23 mouse cellular contexts compared by ENCODE assay signal in genomic region chr15:97807867-97808266, GRCm38 (mm10). TPM values are rescaled to one million over a fixed set of nuclear protein-coding genes. Genes with fewer than 3 reads are reported as not detected.
DNase-seq lines count a peak whose midpoint lies in the region; ATAC-seq and TF ChIP-seq lines count a peak whose summit lies in the region.
"Had no signal": no experiment of that assay in that cellular context is flagged by ENCODE, and none has a peak within 500 bp of the region (broad histone marks: within the 10 kb centered on the region; RNA-seq: fewer than 3 reads in every experiment).

No protein-coding gene starts in this region.

- H3K4me1 ChIP-seq in heart, embryonic 12.5 days (replicated peaks): peaks cover 10% of the 10 kb centered on the region
- peaks cover 26% of the 10 kb centered on the region for H3K4me1 ChIP-seq in heart, embryonic 10.5 days
- H3K4me1 ChIP-seq in ES-Bruce4 (ENCODE audit: control insufficient read depth, insufficient read depth, low read length): no peaks in the 10 kb centered on the region
- H3K4me1 ChIP-seq in embryonic facial prominence, embryonic 10.5 days: peaks cover 25% of the 10 kb centered on the region
- H3K4me1 ChIP-seq in forebrain, embryonic 14.5 days (ENCODE audit: control insufficient read depth, insufficient read depth, low read length): peaks cover 11% of the 10 kb centered on the region

- H3K27ac ChIP-seq in heart, embryonic 12.5 days (ENCODE audit: poor library complexity, severe bottlenecking): no peak overlapping the region
- no peak overlapping the region for H3K27ac ChIP-seq in heart, embryonic 10.5 days
- H3K27ac ChIP-seq in ES-Bruce4 (ENCODE audit: insufficient read depth, low read length): no peak overlapping the region
- H3K27ac ChIP-seq in embryonic facial prominence, embryonic 10.5 days (replicated peaks): peak overlapping the region; percentile 35; the same call in 1 of the 2 replicates
- H3K27ac ChIP-seq in forebrain, embryonic 14.5 days (ENCODE audit: low read depth, low read length): no peak overlapping the region
- H3K27ac ChIP-seq: embryonic facial prominence, embryonic 13.5 days; embryonic facial prominence, embryonic 15.5 days; forebrain, embryonic 10.5 days; forebrain, embryonic 12.5 days; forebrain, embryonic 15.5 days had no signal

- 68% methylated on average over 12 of the region's 12 CpGs for WGBS in heart, embryonic 12.5 days
- WGBS in heart, embryonic 10.5 days: 69% methylated on average over 12 of the region's 12 CpGs
- WGBS in embryonic facial prominence, embryonic 10.5 days: 70% methylated on average over 12 of the region's 12 CpGs
- WGBS in forebrain, embryonic 14.5 days: 77% methylated on average over 12 of the region's 12 CpGs

- H3K4me2 ChIP-seq in heart, embryonic 12.5 days: no peak overlapping the region
- H3K4me2 ChIP-seq in forebrain, embryonic 14.5 days (ENCODE audit: low read length): no peak overlapping the region
- H3K4me2 ChIP-seq: embryonic facial prominence, embryonic 13.5 days; embryonic facial prominence, embryonic 15.5 days; forebrain, embryonic 12.5 days; forebrain, embryonic 15.5 days had no signal

- DNase-seq in heart, embryonic 10.5 days (ENCODE audit: low spot score): no peak
- no peak for DNase-seq in embryonic facial prominence, embryonic 10.5 days (ENCODE audit: low spot score)
- no peak for DNase-seq in forebrain, embryonic 14.5 days (ENCODE audit: low spot score)
- DNase-seq: adrenal gland, adult 8-10 months; adrenal gland, postnatal 14 days; cerebellum, adult 11-12 months; cerebellum, adult 2 months; cerebellum, adult 9-10 months; cerebellum, postnatal 10 days; cerebellum, postnatal 25 days; forebrain, postnatal 0 days had no signal

- H3K27me3 ChIP-seq in heart, embryonic 12.5 days (replicated peaks): no peaks in the 10 kb centered on the region
- H3K27me3 ChIP-seq in heart, embryonic 10.5 days (ENCODE audit: insufficient read depth, poor library complexity, severe bottlenecking): peaks cover 11% of the 10 kb centered on the region; the same call in 1 of the 2 replicates
- H3K27me3 ChIP-seq in ES-Bruce4 (ENCODE audit: control insufficient read depth, insufficient read depth, low read length, poor library complexity, severe bottlenecking): no peaks in the 10 kb centered on the region
- H3K27me3 ChIP-seq in embryonic facial prominence, embryonic 10.5 days (replicated peaks; ENCODE audit: low read depth, poor library complexity, severe bottlenecking): no peaks in the 10 kb centered on the region
- no peaks in the 10 kb centered on the region for H3K27me3 ChIP-seq in forebrain, embryonic 14.5 days (replicated peaks; ENCODE audit: control insufficient read depth, insufficient read depth, low read length)
- H3K27me3 ChIP-seq: embryonic facial prominence, embryonic 13.5 days; embryonic facial prominence, embryonic 15.5 days; forebrain, embryonic 12.5 days; forebrain, embryonic 15.5 days; Patski had no signal

- no peak overlapping the region for H3K4me3 ChIP-seq in heart, embryonic 12.5 days
- H3K4me3 ChIP-seq in heart, embryonic 10.5 days: no peak overlapping the region
- H3K4me3 ChIP-seq in ES-Bruce4 (ENCODE audit: low read depth, low read length): peak overlapping the region; percentile 26; the same call in 1 of the 2 replicates
- no peak overlapping the region for H3K4me3 ChIP-seq in embryonic facial prominence, embryonic 10.5 days
- no peak overlapping the region for H3K4me3 ChIP-seq in forebrain, embryonic 14.5 days (ENCODE audit: low read depth, low read length)
- H3K4me3 ChIP-seq: embryonic facial prominence, embryonic 13.5 days; embryonic facial prominence, embryonic 15.5 days; erythroblast, embryonic 14.5 days; forebrain, embryonic 10.5 days; forebrain, embryonic 12.5 days; forebrain, embryonic 15.5 days had no signal

- no peaks in the 10 kb centered on the region for H3K9me3 ChIP-seq in heart, embryonic 12.5 days (replicated peaks)
- H3K9me3 ChIP-seq in heart, embryonic 10.5 days: no peaks in the 10 kb centered on the region
- no peaks in the 10 kb centered on the region for H3K9me3 ChIP-seq in ES-Bruce4 (replicated peaks; ENCODE audit: control insufficient read depth, insufficient read depth, low read length, poor library complexity, severe bottlenecking)
- H3K9me3 ChIP-seq in embryonic facial prominence, embryonic 10.5 days: no peaks in the 10 kb centered on the region
- no peaks in the 10 kb centered on the region for H3K9me3 ChIP-seq in forebrain, embryonic 14.5 days (replicated peaks; ENCODE audit: control insufficient read depth, low read length)
- H3K9me3 ChIP-seq: embryonic facial prominence, embryonic 13.5 days; embryonic facial prominence, embryonic 15.5 days; forebrain, embryonic 10.5 days; forebrain, embryonic 12.5 days; forebrain, embryonic 15.5 days; G1E had no signal

- H3K9ac ChIP-seq in heart, embryonic 12.5 days: peak overlapping the region; percentile 3; the same call in 1 of the 2 replicates
- H3K9ac ChIP-seq in ES-Bruce4 (ENCODE audit: low read depth, poor library complexity, severe bottlenecking): no peak overlapping the region
- H3K9ac ChIP-seq in forebrain, embryonic 14.5 days (ENCODE audit: low read length): no peak overlapping the region
- H3K9ac ChIP-seq: embryonic facial prominence, embryonic 13.5 days; embryonic facial prominence, embryonic 15.5 days; forebrain, embryonic 12.5 days; forebrain, embryonic 15.5 days; forebrain, postnatal 0 days had no signal

- TF ChIP-seq CTCF in ES-Bruce4 (IDR thresholded peaks at IDR 0.05; ENCODE audit: low read depth, low read length): no peak

- TF ChIP-seq EP300 in ES-Bruce4 (IDR thresholded peaks at IDR 0.05; ENCODE audit: insufficient read depth, low read depth, low read length): no peak

- no peak for TF ChIP-seq POLR2A in ES-Bruce4 (IDR thresholded peaks at IDR 0.05; ENCODE audit: insufficient read depth, low read length)

- no peak for ATAC-seq in heart, embryonic 12.5 days (ENCODE audit: insufficient number of reproducible peaks, low FRiP score)
- no peak for ATAC-seq in forebrain, embryonic 14.5 days
- no peak for ATAC-seq in granulocyte monocyte progenitor cell, adult 5-6 weeks (replicated peaks; ENCODE audit: poor library complexity, severe bottlenecking)
- ATAC-seq: activated CD4-positive, CD25-positive, alpha-beta regulatory T cell, adult 4 months; forebrain, embryonic 15.5 days; forebrain, postnatal 0 days; Patski had no signal

- H3K36me3 ChIP-seq in heart, embryonic 12.5 days: peaks cover 64% of the 10 kb centered on the region
- H3K36me3 ChIP-seq in heart, embryonic 10.5 days: peaks cover 69% of the 10 kb centered on the region
- H3K36me3 ChIP-seq in ES-Bruce4 (ENCODE audit: control insufficient read depth, insufficient read depth, low read length, poor library complexity, severe bottlenecking): no peaks in the 10 kb centered on the region
- peaks cover 82% of the 10 kb centered on the region for H3K36me3 ChIP-seq in embryonic facial prominence, embryonic 10.5 days (replicated peaks)
- peaks cover 51% of the 10 kb centered on the region for H3K36me3 ChIP-seq in forebrain, embryonic 14.5 days (ENCODE audit: control insufficient read depth, insufficient read depth, low read length)

RNA-seq across cellular contexts. Expression of gene Slc48a1, which starts 29.5 kb away (rescaled TPM):
- polyA plus RNA-seq in heart, embryonic 12.5 days (2016; fragmentation: Nextera tagmentation; extraction: Ambion mirVana): 52.9 and 55.0 TPM in 2 replicates
- polyA plus RNA-seq in heart, embryonic 10.5 days (2016; fragmentation: Nextera tagmentation; extraction: Ambion mirVana): 32.1 and 41.1 TPM in 2 replicates
- polyA plus RNA-seq in ES-Bruce4 (2011; ENCODE audit: insufficient read depth, insufficient read length, low read depth, missing spikeins): 16.0 and 17.2 TPM in 2 replicates
- 17.8 and 18.9 TPM in 2 replicates for polyA plus RNA-seq in embryonic facial prominence, embryonic 10.5 days (2016; fragmentation: Nextera tagmentation; extraction: Ambion mirVana)
- polyA plus RNA-seq in forebrain, embryonic 14.5 days (2014; fragmentation: Nextera tagmentation; extraction: Ambion mirVana): 65.4 and 69.1 TPM in 2 replicates
- total RNA-seq in granulocyte monocyte progenitor cell, adult 5-6 weeks (2014; fragmentation: Nextera tagmentation): 97.0 and 99.2 TPM in 2 replicates
- 67.6 and 71.6 TPM in 2 replicates for total RNA-seq in granulocyte monocyte progenitor cell, adult 5-6 weeks (2017)

RNA-seq across cellular contexts. Expression of gene Hdac7, which starts 36.4 kb away (rescaled TPM):
- polyA plus RNA-seq in heart, embryonic 12.5 days (2016; fragmentation: Nextera tagmentation; extraction: Ambion mirVana): 27.4 and 27.8 TPM in 2 replicates
- polyA plus RNA-seq in heart, embryonic 10.5 days (2016; fragmentation: Nextera tagmentation; extraction: Ambion mirVana): 23.4 and 26.7 TPM in 2 replicates
- polyA plus RNA-seq in ES-Bruce4 (2011; ENCODE audit: insufficient read depth, insufficient read length, low read depth, missing spikeins): 14.4 and 16.9 TPM in 2 replicates
- polyA plus RNA-seq in embryonic facial prominence, embryonic 10.5 days (2016; fragmentation: Nextera tagmentation; extraction: Ambion mirVana): 26.6 and 30.2 TPM in 2 replicates
- polyA plus RNA-seq in forebrain, embryonic 14.5 days (2014; fragmentation: Nextera tagmentation; extraction: Ambion mirVana): 19.5 and 20.0 TPM in 2 replicates
- 33.3 and 52.1 TPM in 2 replicates for total RNA-seq in granulocyte monocyte progenitor cell, adult 5-6 weeks (2014; fragmentation: Nextera tagmentation)
- total RNA-seq in granulocyte monocyte progenitor cell, adult 5-6 weeks (2017): 3.5 and 6.1 TPM in 2 replicates

RNA-seq across cellular contexts. Expression of gene Rapgef3, which starts 40.1 kb away (rescaled TPM):
- 22.0 and 22.9 TPM in 2 replicates for polyA plus RNA-seq in heart, embryonic 12.5 days (2016; fragmentation: Nextera tagmentation; extraction: Ambion mirVana)
- polyA plus RNA-seq in heart, embryonic 10.5 days (2016; fragmentation: Nextera tagmentation; extraction: Ambion mirVana): 10.2 and 13.4 TPM in 2 replicates
- polyA plus RNA-seq in ES-Bruce4 (2011; ENCODE audit: insufficient read depth, insufficient read length, low read depth, missing spikeins): 3.1 and 3.5 TPM in 2 replicates
- 5.5 and 5.9 TPM in 2 replicates for polyA plus RNA-seq in embryonic facial prominence, embryonic 10.5 days (2016; fragmentation: Nextera tagmentation; extraction: Ambion mirVana)
- polyA plus RNA-seq in forebrain, embryonic 14.5 days (2014; fragmentation: Nextera tagmentation; extraction: Ambion mirVana): 4.9 and 6.4 TPM in 2 replicates
- 8.4 and 33.0 TPM in 2 replicates for total RNA-seq in granulocyte monocyte progenitor cell, adult 5-6 weeks (2014; fragmentation: Nextera tagmentation)
- total RNA-seq in granulocyte monocyte progenitor cell, adult 5-6 weeks (2017): 11.9 and 19.1 TPM in 2 replicates
- polyA plus RNA-seq: activated CD4-positive, CD25-positive, alpha-beta regulatory T cell, adult 4 months; erythroblast, embryonic 14.5 days had no signal
